Mouse (Mus musculus): ENCODE results near the gene Mfsd12. TPM values are rescaled to one million over a fixed set of nuclear protein-coding genes. Genes with fewer than 3 reads are reported as not detected.
A peak's percentile ranks its signal among the peaks of the same experiment; 100 is the strongest.

Gene Mfsd12
- total RNA-seq, 2 experiments from 2014 or later, result 12.1 to 13.5 TPM

GRCm38 (mm10) chr10:81356352-81356990 lies 820 bp upstream of the Mfsd12 start:
- no peak for DNase-seq

- DNase-seq, result no peak
These were observed 918 bp downstream of the Mfsd12 start for GRCm38 (mm10) chr10:81358209-81358608.

- no peak for DNase-seq
These were observed 1.6 kb downstream of the Mfsd12 start for GRCm38 (mm10) chr10:81358841-81359240.

- no peak for DNase-seq
These were observed 3.4 kb downstream of the Mfsd12 start for GRCm38 (mm10) chr10:81360721-81361120.

GRCm38 (mm10) chr10:81362336-81362949 lies 5.2 kb downstream of the Mfsd12 start:
- no peak for DNase-seq

- DNase-seq, result peak; percentile 74
These were observed 6.4 kb downstream of the Mfsd12 start for GRCm38 (mm10) chr10:81363436-81364346.

- DNase-seq, result peak; percentile 61
These were observed 7.4 kb downstream of the Mfsd12 start for GRCm38 (mm10) chr10:81364666-81365065.

- DNase-seq, result no peak
These were observed 7.8 kb downstream of the Mfsd12 start for GRCm38 (mm10) chr10:81365073-81365472.

GRCm38 (mm10) chr10:81365672-81366476 lies 8.6 kb downstream of the Mfsd12 start, which contains the start of gene 4930404N11Rik:
Gene 4930404N11Rik (minus strand): TSS chr10:81365816.
- DNase-seq, result no peak

GRCm38 (mm10) chr10:81366477-81367206 lies 9.4 kb downstream of the Mfsd12 start:
- DNase-seq, result no peak

- no peak for DNase-seq
These were observed 9.9 kb downstream of the Mfsd12 start for GRCm38 (mm10) chr10:81367207-81367495.

GRCm38 (mm10) chr10:81375322-81375721 lies 18.0 kb downstream of the Mfsd12 start:
- no peak for DNase-seq

- DNase-seq, result no peak
These were observed 19.5 kb downstream of the Mfsd12 start for GRCm38 (mm10) chr10:81376561-81377361.

GRCm38 (mm10) chr10:81377362-81377664 lies 20.0 kb downstream of the Mfsd12 start:
- DNase-seq, result no peak

- no peak for DNase-seq
These were observed 20.7 kb downstream of the Mfsd12 start, which contains the start of gene Fzr1 for GRCm38 (mm10) chr10:81377793-81378552. Gene Fzr1 (minus strand): TSS chr10:81378516.

- peak; percentile 100 for DNase-seq
These were observed 21.4 kb downstream of the Mfsd12 start for GRCm38 (mm10) chr10:81378553-81379182.

- DNase-seq, result no peak
These were observed 21.9 kb downstream of the Mfsd12 start for GRCm38 (mm10) chr10:81379183-81379553.

- no peak for DNase-seq
These were observed 22.6 kb downstream of the Mfsd12 start for GRCm38 (mm10) chr10:81379809-81380378.

- DNase-seq, result peak; percentile 57
These were observed 24.7 kb downstream of the Mfsd12 start for GRCm38 (mm10) chr10:81382039-81382438.
